Mouse (Mus musculus): ENCODE results near the gene Panx1. TPM values are rescaled to one million over a fixed set of nuclear protein-coding genes. Genes with fewer than 3 reads are reported as not detected.

Panx1 gene
- polyA plus RNA-seq (2015; fragmentation: Nextera tagmentation; extraction: Ambion mirVana) = 39.9 and 44.4 TPM in 2 replicates

GRCm38 (mm10) chr9:15045084-15045669 is at the start of gene Panx1:
Gene Panx1, minus strand, starts transcription at chr9:15045478.
- Histone ChIP-seq H3K4me3 (replicated peaks) (peak within 1 kb of the TSS; percentile 89), H3K9me3 (no peaks in the 10 kb centered on the region), H3K36me3 (no peaks in the 10 kb centered on the region), H3K27ac (peak within 1 kb of the TSS; percentile 89), H3K4me2 (replicated peaks) (peak within 1 kb of the TSS; percentile 86), H3K4me1 (replicated peaks) (peaks cover 13% of the 10 kb centered on the region; the same call in 1 of the 2 replicates), H3K27me3 (replicated peaks) (no peaks in the 10 kb centered on the region), H3K9ac (peak within 1 kb of the TSS; percentile 86)
- peak; percentile 89 for ATAC-seq
- under 1% methylated on average over 68 of the region's 68 CpGs for WGBS

DNA sequence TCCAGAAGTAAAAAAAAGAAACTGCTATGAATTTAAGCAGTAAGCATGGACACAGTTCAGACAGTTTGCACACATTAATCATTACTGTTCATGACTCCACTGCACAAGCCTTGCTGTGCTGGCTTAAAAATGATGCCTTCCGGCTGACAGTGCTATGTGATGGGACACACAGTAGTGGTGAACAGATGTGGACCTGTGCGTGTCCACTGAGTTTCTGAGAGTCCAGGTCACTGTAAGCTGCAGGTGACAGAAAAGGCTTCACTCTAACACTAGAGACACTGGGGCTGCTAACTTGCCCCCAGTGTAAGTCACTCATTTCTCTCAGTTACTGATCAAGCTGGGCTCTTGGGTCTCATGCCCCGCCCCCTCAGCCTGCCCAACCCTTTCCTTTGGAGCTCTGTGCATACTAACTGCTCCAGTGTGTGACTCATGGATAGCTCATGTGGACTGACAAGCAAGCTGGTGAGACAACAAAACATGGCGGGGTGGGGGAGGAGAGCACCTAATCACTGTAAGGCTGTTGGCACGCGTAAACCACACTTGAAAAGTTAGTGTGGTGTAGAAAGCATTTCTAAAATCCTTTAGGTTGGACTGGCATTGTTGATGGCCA is 23.5 kb upstream of the Panx1 start:
- H3K27me3 ChIP-seq (replicated peaks) = no peaks in the 10 kb centered on the region
- H3K4me3 ChIP-seq (replicated peaks) = no peak overlapping the region
- H3K36me3 ChIP-seq = no peaks in the 10 kb centered on the region
- H3K9ac ChIP-seq = no peak overlapping the region
- 64% methylated on average over 6 of the region's 6 CpGs for WGBS
- H3K4me2 ChIP-seq (replicated peaks) = no peak overlapping the region
- no peaks in the 10 kb centered on the region for H3K4me1 ChIP-seq (replicated peaks)
- no peaks in the 10 kb centered on the region for H3K9me3 ChIP-seq
- no peak overlapping the region for H3K27ac ChIP-seq
- ATAC-seq = peak; percentile 84

- 82% methylated on average over 7 of the region's 7 CpGs for WGBS
- no peak overlapping the region for H3K4me3 ChIP-seq (replicated peaks)
- no peaks in the 10 kb centered on the region for H3K27me3 ChIP-seq (replicated peaks)
- no peak for ATAC-seq
- H3K4me2 ChIP-seq (replicated peaks) = no peak overlapping the region
- no peaks in the 10 kb centered on the region for H3K9me3 ChIP-seq
- H3K4me1 ChIP-seq (replicated peaks) = no peaks in the 10 kb centered on the region
- no peak overlapping the region for H3K27ac ChIP-seq
- H3K9ac ChIP-seq = no peak overlapping the region
- no peaks in the 10 kb centered on the region for H3K36me3 ChIP-seq
Observed at GRCm38 (mm10) chr9:15067995-15068685, 22.9 kb upstream of the Panx1 start.

GRCm38 (mm10) chr9:15064176-15064575 is 18.9 kb upstream of the Panx1 start:
- H3K36me3 ChIP-seq = no peaks in the 10 kb centered on the region
- WGBS = 3% methylated on average over 1 of the region's 1 CpGs
- no peaks in the 10 kb centered on the region for H3K4me1 ChIP-seq (replicated peaks)
- no peaks in the 10 kb centered on the region for H3K27me3 ChIP-seq (replicated peaks)
- H3K4me3 ChIP-seq (replicated peaks) = no peak overlapping the region
- no peaks in the 10 kb centered on the region for H3K9me3 ChIP-seq
- no peak overlapping the region for H3K4me2 ChIP-seq (replicated peaks)
- H3K9ac ChIP-seq = no peak overlapping the region
- H3K27ac ChIP-seq = no peak overlapping the region
- peak; percentile 70 for ATAC-seq

DNA sequence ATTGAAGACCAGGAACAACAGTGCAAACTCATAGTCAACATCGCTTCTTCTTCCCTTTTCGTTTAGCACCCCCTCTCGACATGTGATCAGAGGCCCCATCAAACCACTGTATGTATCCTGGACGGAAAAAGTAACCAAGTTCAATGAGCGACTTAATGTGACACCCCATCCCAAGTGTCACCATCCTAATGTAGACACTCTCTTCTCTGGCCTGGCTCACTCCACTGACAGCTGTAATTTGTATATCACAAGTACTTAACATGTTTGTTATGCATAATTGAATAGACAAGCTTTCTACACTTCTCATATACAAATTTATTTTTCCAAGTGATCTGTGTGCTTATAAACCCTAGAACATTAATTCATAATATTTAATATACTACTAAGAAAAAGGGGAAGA is 15.6 kb upstream of the Panx1 start:
- Histone ChIP-seq H3K9me3 (no peaks in the 10 kb centered on the region), H3K27ac (no peak overlapping the region), H3K4me3 (replicated peaks) (no peak overlapping the region), H3K9ac (no peak overlapping the region), H3K36me3 (no peaks in the 10 kb centered on the region), H3K27me3 (replicated peaks) (no peaks in the 10 kb centered on the region), H3K4me1 (replicated peaks) (no peaks in the 10 kb centered on the region), H3K4me2 (replicated peaks) (no peak overlapping the region)
- WGBS = 86% methylated on average over 5 of the region's 5 CpGs
- ATAC-seq = no peak

- ATAC-seq = no peak
- Histone ChIP-seq H3K4me1 (replicated peaks) (no peaks in the 10 kb centered on the region), H3K27ac (no peak overlapping the region), H3K36me3 (no peaks in the 10 kb centered on the region), H3K4me2 (replicated peaks) (no peak overlapping the region), H3K9ac (no peak overlapping the region), H3K4me3 (replicated peaks) (no peak overlapping the region), H3K27me3 (replicated peaks) (no peaks in the 10 kb centered on the region), H3K9me3 (no peaks in the 10 kb centered on the region)
- WGBS = 81% methylated on average over 6 of the region's 6 CpGs
Observed at GRCm38 (mm10) chr9:15060026-15060425, 14.7 kb upstream of the Panx1 start.

- H3K4me3 ChIP-seq (replicated peaks) = peak overlapping the region; percentile 89
- no peaks in the 10 kb centered on the region for H3K9me3 ChIP-seq
- peak; percentile 25; the same call in 1 of the 2 replicates for ATAC-seq
- peak overlapping the region; percentile 86 for H3K4me2 ChIP-seq (replicated peaks)
- H3K36me3 ChIP-seq = no peaks in the 10 kb centered on the region
- peak overlapping the region; percentile 86 for H3K9ac ChIP-seq
- H3K27ac ChIP-seq = peak overlapping the region; percentile 89
- peaks cover 13% of the 10 kb centered on the region; the same call in 1 of the 2 replicates for H3K4me1 ChIP-seq (replicated peaks)
- WGBS = 40% methylated on average over 10 of the region's 10 CpGs
- no peaks in the 10 kb centered on the region for H3K27me3 ChIP-seq (replicated peaks)
Observed at GRCm38 (mm10) chr9:15045740-15046139, 462 bp upstream of the Panx1 start.

- peak overlapping the region; percentile 86 for H3K9ac ChIP-seq
- peaks cover 13% of the 10 kb centered on the region; the same call in 1 of the 2 replicates for H3K4me1 ChIP-seq (replicated peaks)
- peak overlapping the region; percentile 89 for H3K4me3 ChIP-seq (replicated peaks)
- H3K27ac ChIP-seq = peak overlapping the region; percentile 89
- under 1% methylated on average over 28 of the region's 28 CpGs for WGBS
- H3K4me2 ChIP-seq (replicated peaks) = peak overlapping the region; percentile 86
- H3K27me3 ChIP-seq (replicated peaks) = no peaks in the 10 kb centered on the region
- no peaks in the 10 kb centered on the region for H3K36me3 ChIP-seq
- peak; percentile 2 for ATAC-seq
- H3K9me3 ChIP-seq = no peaks in the 10 kb centered on the region
Observed at GRCm38 (mm10) chr9:15044391-15045083, 741 bp downstream of the Panx1 start.

DNA sequence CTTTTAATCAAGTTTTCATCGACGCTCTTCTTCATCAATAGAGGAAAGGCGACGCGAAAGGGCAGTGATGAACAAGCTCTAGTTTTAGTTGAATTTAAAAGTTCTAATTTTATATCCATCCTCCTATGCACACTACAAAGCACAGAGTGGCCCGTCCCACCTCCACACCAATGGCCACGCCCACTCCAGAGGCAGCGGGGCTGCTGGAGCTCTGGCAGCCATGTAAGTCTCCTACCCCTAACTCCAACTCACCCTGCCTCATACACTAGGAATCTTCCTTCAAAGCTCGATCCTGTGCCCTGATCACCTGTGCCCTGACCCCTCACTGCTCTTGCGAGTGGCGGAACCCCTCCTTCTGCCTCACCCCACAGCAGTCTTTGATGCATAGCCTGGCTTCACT is 3.7 kb downstream of the Panx1 start:
- Histone ChIP-seq H3K9ac (no peak overlapping the region), H3K4me2 (replicated peaks) (no peak overlapping the region), H3K4me3 (replicated peaks) (no peak overlapping the region), H3K4me1 (replicated peaks) (peaks cover 15% of the 10 kb centered on the region; the same call in 1 of the 2 replicates), H3K27me3 (replicated peaks) (no peaks in the 10 kb centered on the region), H3K27ac (no peak overlapping the region), H3K36me3 (no peaks in the 10 kb centered on the region), H3K9me3 (no peaks in the 10 kb centered on the region)
- ATAC-seq = no peak
- 87% methylated on average over 11 of the region's 11 CpGs for WGBS

- 74% methylated on average over 5 of the region's 5 CpGs for WGBS
- no peaks in the 10 kb centered on the region for H3K9me3 ChIP-seq
- no peak overlapping the region for H3K9ac ChIP-seq
- no peak for ATAC-seq
- no peak overlapping the region for H3K4me2 ChIP-seq (replicated peaks)
- peaks cover 11% of the 10 kb centered on the region; the same call in 1 of the 2 replicates for H3K4me1 ChIP-seq (replicated peaks)
- no peak overlapping the region for H3K4me3 ChIP-seq (replicated peaks)
- no peak overlapping the region for H3K27ac ChIP-seq
- H3K27me3 ChIP-seq (replicated peaks) = no peaks in the 10 kb centered on the region
- no peaks in the 10 kb centered on the region for H3K36me3 ChIP-seq
Observed at GRCm38 (mm10) chr9:15039848-15040247, 5.4 kb downstream of the Panx1 start.

DNA sequence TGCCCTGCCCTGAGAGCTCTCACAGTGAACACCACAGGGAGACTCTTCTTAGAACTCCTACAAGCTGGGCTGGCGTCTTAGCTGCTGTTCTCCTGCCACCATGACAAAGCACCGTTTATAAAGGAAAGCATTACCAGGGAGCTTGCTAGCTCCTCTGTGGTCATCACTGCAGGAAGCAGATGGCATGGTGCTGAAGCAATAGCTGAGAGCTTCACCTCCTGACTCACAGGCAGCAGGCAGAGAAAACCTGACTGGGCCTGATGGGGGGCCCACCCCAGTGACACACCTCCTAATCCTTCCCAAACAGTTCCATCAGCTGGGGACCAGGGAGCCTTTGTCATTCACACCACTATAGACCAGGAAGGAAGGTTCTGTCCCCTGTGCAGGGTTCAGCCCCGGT is 7.6 kb downstream of the Panx1 start:
- Histone ChIP-seq H3K4me2 (replicated peaks) (no peak overlapping the region), H3K4me1 (replicated peaks) (0 out of 2 replicates have a peak, but pooled peaks cover 5% of the 10 kb centered on the region), H3K27ac (no peak overlapping the region), H3K36me3 (no peaks in the 10 kb centered on the region), H3K27me3 (replicated peaks) (no peaks in the 10 kb centered on the region), H3K4me3 (replicated peaks) (no peak overlapping the region), H3K9ac (no peak overlapping the region), H3K9me3 (no peaks in the 10 kb centered on the region)
- 73% methylated on average over 3 of the region's 3 CpGs for WGBS
- no peak for ATAC-seq

DNA sequence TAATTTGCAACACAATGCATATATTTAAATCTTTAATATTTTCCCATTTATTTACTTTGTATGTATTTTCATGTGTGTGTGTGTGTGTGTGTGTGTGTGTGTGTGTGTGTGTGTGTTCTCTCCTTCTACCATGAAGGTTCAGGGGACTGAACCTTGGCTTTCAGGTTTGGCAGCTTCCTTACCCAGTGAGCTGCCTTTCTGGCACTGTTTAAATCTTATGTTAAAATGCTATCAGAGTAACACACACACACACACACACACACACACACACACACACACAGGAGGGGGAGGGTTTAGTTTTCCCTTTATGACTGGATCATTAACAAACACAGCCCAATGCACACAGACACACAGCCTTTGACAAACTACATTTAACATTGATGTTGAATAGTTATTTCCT is 8.0 kb downstream of the Panx1 start:
- no peaks in the 10 kb centered on the region for H3K27me3 ChIP-seq (replicated peaks)
- no peak overlapping the region for H3K27ac ChIP-seq
- no peaks in the 10 kb centered on the region for H3K36me3 ChIP-seq
- no peak overlapping the region for H3K9ac ChIP-seq
- H3K4me3 ChIP-seq (replicated peaks) = no peak overlapping the region
- ATAC-seq = no peak
- 0 out of 2 replicates have a peak, but pooled peaks cover 5% of the 10 kb centered on the region for H3K4me1 ChIP-seq (replicated peaks)
- H3K4me2 ChIP-seq (replicated peaks) = no peak overlapping the region
- no peaks in the 10 kb centered on the region for H3K9me3 ChIP-seq
